Mouse (Mus musculus): ENCODE results near the gene Mrtfa. TPM values are rescaled to one million over a fixed set of nuclear protein-coding genes. Genes with fewer than 3 reads are reported as not detected.
A peak's percentile ranks its signal among the peaks of the same experiment; 100 is the strongest.

Gene Mrtfa
- polyA plus RNA-seq, 1 experiment from 2014 or later = 4.5 TPM

GRCm38 (mm10) chr15:81049401-81050053 lies 141.0 kb downstream of the Mrtfa start:
- DNase-seq = peak; percentile 68
- H3K4me3 ChIP-seq (ENCODE audit: low read depth, low read length) = no peak overlapping the region
- H3K4me2 ChIP-seq (ENCODE audit: low read depth, low read length) = no peak overlapping the region
- no peaks in the 10 kb centered on the region for H3K9me3 ChIP-seq (ENCODE audit: low read length)
- no peak overlapping the region for H3K27ac ChIP-seq (ENCODE audit: low read depth)
- TF ChIP-seq CTCF (IDR thresholded peaks at IDR 0.05; ENCODE audit: low read depth) = peak; percentile 85
- TF ChIP-seq EP300 (IDR thresholded peaks at IDR 0.05; ENCODE audit: low read depth) = no peak
- H3K4me1 ChIP-seq (ENCODE audit: insufficient read depth) = peaks cover 11% of the 10 kb centered on the region
- 62% methylated on average over 6 of the region's 6 CpGs for WGBS (ENCODE audit: insufficient replicate concordance)
- no peaks in the 10 kb centered on the region for H3K36me3 ChIP-seq (replicated peaks; ENCODE audit: insufficient read depth, low read length)
- ATAC-seq = peak; percentile 57
- no peak overlapping the region for H3K9ac ChIP-seq (replicated peaks)
- no peaks in the 10 kb centered on the region for H3K27me3 ChIP-seq (ENCODE audit: insufficient read depth, low read length)

GRCm38 (mm10) chr15:81047497-81047896 lies 143.1 kb downstream of the Mrtfa start:
- no peak overlapping the region; the same call in 1 of the 2 replicates for H3K4me2 ChIP-seq (ENCODE audit: low read depth, low read length)
- ATAC-seq = peak; percentile 62
- H3K4me1 ChIP-seq (ENCODE audit: insufficient read depth) = peaks cover 13% of the 10 kb centered on the region
- H3K9me3 ChIP-seq (ENCODE audit: low read length) = no peaks in the 10 kb centered on the region
- no peak overlapping the region for H3K27ac ChIP-seq (ENCODE audit: low read depth)
- TF ChIP-seq EP300 (IDR thresholded peaks at IDR 0.05; ENCODE audit: low read depth) (peak; percentile 84), CTCF (IDR thresholded peaks at IDR 0.05; ENCODE audit: low read depth) (no peak)
- no peak overlapping the region for H3K9ac ChIP-seq (replicated peaks)
- H3K4me3 ChIP-seq (ENCODE audit: low read depth, low read length) = no peak overlapping the region
- no peaks in the 10 kb centered on the region for H3K27me3 ChIP-seq (ENCODE audit: insufficient read depth, low read length)
- 19% methylated on average over 10 of the region's 10 CpGs for WGBS (ENCODE audit: insufficient replicate concordance)
- H3K36me3 ChIP-seq (replicated peaks; ENCODE audit: insufficient read depth, low read length) = no peaks in the 10 kb centered on the region
- peak; percentile 43 for DNase-seq

- ATAC-seq (no peak), DNase-seq (no peak)
- Histone ChIP-seq H3K4me1 (ENCODE audit: insufficient read depth) (peaks cover 24% of the 10 kb centered on the region), H3K4me3 (ENCODE audit: low read depth, low read length) (no peak overlapping the region), H3K9me3 (ENCODE audit: low read length) (no peaks in the 10 kb centered on the region), H3K27me3 (ENCODE audit: insufficient read depth, low read length) (no peaks in the 10 kb centered on the region), H3K9ac (replicated peaks) (no peak overlapping the region; the same call in 1 of the 2 replicates), H3K27ac (ENCODE audit: low read depth) (peak overlapping the region; percentile 87), H3K36me3 (replicated peaks; ENCODE audit: insufficient read depth, low read length) (no peaks in the 10 kb centered on the region), H3K4me2 (ENCODE audit: low read depth, low read length) (peak overlapping the region; percentile 59)
- TF ChIP-seq EP300 (IDR thresholded peaks at IDR 0.05; ENCODE audit: low read depth) (no peak), CTCF (IDR thresholded peaks at IDR 0.05; ENCODE audit: low read depth) (no peak)
- WGBS (ENCODE audit: insufficient replicate concordance) = 35% methylated on average over 7 of the region's 7 CpGs
Measured at GRCm38 (mm10) chr15:81046061-81046460, 144.5 kb downstream of the Mrtfa start.

- no peaks in the 10 kb centered on the region for H3K27me3 ChIP-seq (ENCODE audit: insufficient read depth, low read length)
- no peaks in the 10 kb centered on the region for H3K36me3 ChIP-seq (replicated peaks; ENCODE audit: insufficient read depth, low read length)
- H3K4me1 ChIP-seq (ENCODE audit: insufficient read depth) = peaks cover 19% of the 10 kb centered on the region
- H3K4me3 ChIP-seq (ENCODE audit: low read depth, low read length) = peak overlapping the region; percentile 43
- ATAC-seq (0 out of 2 replicates have a peak, but pooled peaks have one; percentile 15), DNase-seq (no peak)
- no peak for TF ChIP-seq CTCF (IDR thresholded peaks at IDR 0.05; ENCODE audit: low read depth)
- TF ChIP-seq EP300 (IDR thresholded peaks at IDR 0.05; ENCODE audit: low read depth) = no peak
- H3K4me2 ChIP-seq (ENCODE audit: low read depth, low read length) = peak overlapping the region; percentile 59
- whole genome bisulfite sequencing (ENCODE audit: insufficient replicate concordance) = 33% methylated on average over 4 of the region's 4 CpGs
- H3K27ac ChIP-seq (ENCODE audit: low read depth) = peak overlapping the region; percentile 87
- H3K9me3 ChIP-seq (ENCODE audit: low read length) = no peaks in the 10 kb centered on the region
- peak overlapping the region; percentile 52 for H3K9ac ChIP-seq (replicated peaks)
Measured at GRCm38 (mm10) chr15:81045336-81045735, 145.2 kb downstream of the Mrtfa start.

GRCm38 (mm10) chr15:81044446-81044845 lies 146.1 kb downstream of the Mrtfa start:
- ATAC-seq = 0 out of 2 replicates have a peak, but pooled peaks have one; percentile 10
- Histone ChIP-seq H3K4me1 (ENCODE audit: insufficient read depth) (peaks cover 18% of the 10 kb centered on the region), H3K4me2 (ENCODE audit: low read depth, low read length) (peak overlapping the region; percentile 59), H3K4me3 (ENCODE audit: low read depth, low read length) (peak overlapping the region; percentile 43), H3K9me3 (ENCODE audit: low read length) (no peaks in the 10 kb centered on the region), H3K36me3 (replicated peaks; ENCODE audit: insufficient read depth, low read length) (no peaks in the 10 kb centered on the region), H3K27me3 (ENCODE audit: insufficient read depth, low read length) (no peaks in the 10 kb centered on the region), H3K27ac (ENCODE audit: low read depth) (peak overlapping the region; percentile 87), H3K9ac (replicated peaks) (peak overlapping the region; percentile 52)
- no peak for TF ChIP-seq EP300 (IDR thresholded peaks at IDR 0.05; ENCODE audit: low read depth)
- TF ChIP-seq CTCF (IDR thresholded peaks at IDR 0.05; ENCODE audit: low read depth) = no peak
- DNase-seq = peak; percentile 62
- WGBS (ENCODE audit: insufficient replicate concordance) = 33% methylated on average over 9 of the region's 9 CpGs

GRCm38 (mm10) chr15:81042276-81042931 lies 148.2 kb downstream of the Mrtfa start:
- DNase-seq (peak; percentile 77), ATAC-seq (no peak)
- 56% methylated on average over 13 of the region's 13 CpGs for WGBS (ENCODE audit: insufficient replicate concordance)
- Histone ChIP-seq H3K9ac (replicated peaks) (no peak overlapping the region), H3K4me2 (ENCODE audit: low read depth, low read length) (peak overlapping the region; percentile 59), H3K27ac (ENCODE audit: low read depth) (no peak overlapping the region), H3K4me1 (ENCODE audit: insufficient read depth) (peaks cover 14% of the 10 kb centered on the region), H3K27me3 (ENCODE audit: insufficient read depth, low read length) (no peaks in the 10 kb centered on the region), H3K4me3 (ENCODE audit: low read depth, low read length) (no peak overlapping the region), H3K9me3 (ENCODE audit: low read length) (no peaks in the 10 kb centered on the region), H3K36me3 (replicated peaks; ENCODE audit: insufficient read depth, low read length) (no peaks in the 10 kb centered on the region)
- no peak for TF ChIP-seq EP300 (IDR thresholded peaks at IDR 0.05; ENCODE audit: low read depth)
- TF ChIP-seq CTCF (IDR thresholded peaks at IDR 0.05; ENCODE audit: low read depth) = peak; percentile 64
